Mouse (Mus musculus) megakaryocyte, embryonic 14.5 days (primary cell): ENCODE results near the gene Mmp15. TPM values are rescaled to one million over a fixed set of nuclear protein-coding genes. Genes with fewer than 3 reads are reported as not detected.

Experiments used
- H3K27me3 ChIP-seq: replicated peaks from 2 replicates; pipeline ENCODE3; 2012; ENCODE audit warnings: inconsistent platforms
- H3K36me3 ChIP-seq: replicated peaks from 2 replicates; pipeline ENCODE3; 2012; ENCODE audit warnings: low read length, inconsistent platforms, mixed read lengths
- H3K4me1 ChIP-seq: 2 replicates; pipeline ENCODE4 v1.6.1; 2012; ENCODE audit warnings: inconsistent platforms
- H3K4me3 ChIP-seq: replicated peaks from 2 replicates; pipeline ENCODE3; 2012; ENCODE audit warnings: moderate library complexity, mild to moderate bottlenecking, inconsistent platforms
- H3K9me3 ChIP-seq: 2 replicates; pipeline ENCODE4 v1.6.1; 2012; ENCODE audit warnings: inconsistent platforms
- FLI1 ChIP-seq: IDR thresholded peaks from 2 replicates; pipeline ENCODE4 v1.6.1; 2012; ENCODE audit warnings: low read length, inconsistent platforms, mixed read lengths
- GATA1 ChIP-seq: IDR thresholded peaks from 3 replicates; pipeline ENCODE4 v1.6.1; 2012; ENCODE audit warnings: mixed read lengths, low read length, inconsistent platforms, borderline replicate concordance
- polyA plus RNA-seq: library from polyadenylated mRNA; stranded (reverse); fragments of >175 nt; gene quantifications from 2 replicates; pipeline ENCODE4 v1.2.3, GENCODE M21; 2012; ENCODE audit warnings: low replicate concordance; ENCODE audit not compliant: insufficient read depth

The Mmp15 gene
- polyA plus RNA-seq, 1 experiment: 0.27 TPM

DNA sequence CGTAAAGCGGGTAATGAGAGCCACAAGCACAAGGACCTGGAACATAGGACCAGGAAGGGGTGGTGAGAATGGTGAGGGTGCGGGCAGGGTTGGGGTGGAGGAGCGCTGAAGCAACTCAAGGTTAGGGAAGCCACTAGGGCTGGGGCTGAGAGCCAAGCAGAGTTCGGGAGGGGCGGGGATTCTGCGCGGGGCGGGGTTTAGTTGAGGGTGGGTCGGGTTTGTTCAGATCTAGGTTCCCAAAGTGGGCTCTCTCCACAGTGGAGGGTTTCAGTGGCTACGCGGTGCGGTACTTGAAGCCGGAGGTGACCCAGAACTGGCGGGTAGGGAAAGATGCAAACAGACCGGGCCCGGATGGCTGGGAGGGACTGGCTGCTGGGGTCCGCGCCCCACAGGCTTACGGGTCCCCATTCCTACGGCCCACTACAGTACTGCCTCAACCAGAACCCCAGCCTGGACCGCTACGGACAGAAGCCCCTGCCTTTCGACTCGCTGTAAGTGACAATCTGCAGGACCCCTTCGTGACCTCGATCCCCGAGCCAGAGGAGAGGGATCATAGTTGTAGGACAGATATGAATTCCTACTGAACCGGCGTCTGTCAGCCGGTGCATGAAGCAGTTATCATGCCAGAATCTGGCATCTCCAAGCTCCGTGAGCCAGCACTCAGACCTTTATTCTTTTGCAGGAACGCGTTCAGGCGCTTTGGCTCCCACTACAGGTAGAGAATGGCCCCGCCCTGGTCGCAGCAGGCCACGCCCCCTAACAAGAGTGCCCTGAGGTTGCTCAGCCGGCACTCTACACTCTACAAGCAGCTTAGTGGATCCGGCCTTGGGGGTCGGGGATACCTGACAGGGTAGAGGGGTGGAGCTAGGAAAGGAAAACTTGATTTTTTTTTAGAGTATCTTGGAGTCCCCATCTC, 31.6 kb upstream of the Mmp15 start:
- peak overlapping the region; percentile 88 for H3K4me3 ChIP-seq

DNA sequence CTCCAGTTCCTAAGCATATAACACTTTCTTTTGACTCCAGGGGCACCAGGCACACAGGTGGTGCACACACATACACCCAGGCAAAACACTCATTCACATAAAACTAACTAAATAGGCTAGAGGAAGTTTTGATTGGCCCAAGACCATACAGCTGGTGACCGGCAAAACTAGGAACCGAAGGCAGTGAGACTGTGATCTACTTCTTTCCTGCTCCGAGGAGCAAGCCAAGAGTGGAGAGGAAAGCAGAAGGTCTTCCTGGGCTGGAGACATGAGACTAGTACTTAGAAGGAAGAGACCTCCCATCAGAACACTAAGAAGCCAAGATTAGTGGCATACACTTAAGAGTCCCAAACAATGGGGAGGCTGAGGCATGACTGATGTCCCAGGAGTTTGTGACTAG, 28.9 kb upstream of the Mmp15 start:
- peaks cover 42% of the 10 kb centered on the region for H3K27me3 ChIP-seq
- peaks cover 49% of the 10 kb centered on the region for H3K4me1 ChIP-seq
- TF ChIP-seq FLI1 (no peak), GATA1 (no peak)
- H3K9me3 ChIP-seq: peaks cover 7% of the 10 kb centered on the region
- H3K36me3 ChIP-seq: peaks cover 45% of the 10 kb centered on the region
- H3K4me3 ChIP-seq: no peak overlapping the region

More for the DNA sequence above, 31.6 kb upstream of the Mmp15 start:
- Histone ChIP-seq H3K4me1 (peaks cover 28% of the 10 kb centered on the region), H3K9me3 (peaks cover 14% of the 10 kb centered on the region), H3K27me3 (peaks cover 51% of the 10 kb centered on the region), H3K36me3 (peaks cover 18% of the 10 kb centered on the region)
- TF ChIP-seq GATA1: no peak
- no peak for TF ChIP-seq FLI1

DNA sequence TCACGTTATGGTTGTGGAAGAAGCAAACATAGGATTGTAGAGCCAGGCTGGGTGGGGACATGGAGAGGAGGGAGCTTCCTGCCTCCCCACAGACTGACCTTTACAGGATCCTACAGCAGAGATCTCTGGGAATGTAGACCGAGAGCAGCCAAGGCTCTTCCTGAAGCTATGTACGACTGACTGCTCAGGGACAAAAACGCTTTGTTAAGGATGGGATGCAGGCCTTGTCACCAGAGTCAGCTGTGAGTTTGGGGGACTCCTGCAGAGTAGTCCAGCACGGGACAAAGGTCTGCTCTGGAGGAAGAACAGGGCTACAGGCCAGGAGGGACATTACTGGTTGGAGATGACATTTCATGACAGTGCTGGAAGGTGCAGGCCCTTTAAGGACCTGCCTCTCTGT, 27.4 kb upstream of the Mmp15 start:
- Histone ChIP-seq H3K27me3 (peaks cover 33% of the 10 kb centered on the region), H3K4me3 (no peak overlapping the region), H3K9me3 (0 out of 2 replicates have a peak, but pooled peaks cover 9% of the 10 kb centered on the region), H3K4me1 (peaks cover 57% of the 10 kb centered on the region), H3K36me3 (peaks cover 60% of the 10 kb centered on the region)
- no peak for TF ChIP-seq GATA1
- TF ChIP-seq FLI1: no peak

DNA sequence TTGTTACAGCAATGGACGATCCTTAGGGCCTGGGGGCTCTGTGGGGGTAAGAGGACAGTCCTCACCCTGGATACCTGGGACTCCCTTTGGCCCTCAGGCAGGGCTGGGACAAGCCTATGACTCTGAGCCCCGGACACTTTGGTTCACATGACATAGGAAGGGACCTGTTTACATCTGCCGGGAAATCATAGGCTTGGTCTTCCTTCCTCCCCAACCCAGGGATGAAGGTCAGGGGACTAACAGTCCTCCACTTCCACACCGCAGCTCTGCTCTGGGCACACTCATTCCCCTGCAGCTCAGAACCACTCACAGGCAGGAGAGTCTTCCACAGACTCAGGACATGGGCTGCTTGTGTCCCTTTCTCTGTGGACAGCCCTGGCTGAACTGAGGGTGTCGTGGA, 25.2 kb upstream of the Mmp15 start:
- Histone ChIP-seq H3K36me3 (peaks cover 66% of the 10 kb centered on the region), H3K4me1 (peaks cover 54% of the 10 kb centered on the region), H3K9me3 (0 out of 2 replicates have a peak, but pooled peaks cover 6% of the 10 kb centered on the region), H3K4me3 (no peak overlapping the region), H3K27me3 (peaks cover 12% of the 10 kb centered on the region)
- TF ChIP-seq GATA1: no peak
- TF ChIP-seq FLI1: no peak

DNA sequence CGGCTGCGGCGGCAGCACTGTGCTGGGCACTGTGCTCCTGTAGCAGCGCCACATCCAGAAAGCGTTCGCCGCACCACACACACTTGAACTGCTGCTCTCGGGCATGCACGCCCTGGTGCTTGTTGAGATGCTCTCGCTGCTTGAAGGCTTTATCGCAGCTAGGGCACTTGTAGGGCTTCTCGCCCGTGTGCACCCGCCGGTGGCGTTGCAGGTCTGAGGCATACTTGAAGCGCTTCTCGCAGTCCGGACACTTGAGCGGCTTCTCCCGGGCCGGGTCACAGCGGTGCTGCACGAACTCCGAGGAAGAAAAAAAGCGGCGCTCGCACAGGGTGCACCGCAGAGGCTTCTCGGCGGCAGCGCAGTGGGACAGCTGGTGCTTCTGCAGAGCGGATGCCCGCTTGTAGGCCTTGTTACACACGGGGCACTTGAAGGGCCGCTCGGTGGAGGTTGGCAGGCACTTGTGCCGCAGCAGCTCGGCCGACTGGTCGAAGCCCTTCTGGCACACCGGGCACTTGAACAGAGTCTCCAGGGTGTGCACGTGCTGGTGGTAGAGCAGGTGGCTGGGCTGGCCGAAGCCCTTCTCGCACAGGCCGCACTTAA, 24.1 kb upstream of the Mmp15 start:
- H3K36me3 ChIP-seq: peaks cover 67% of the 10 kb centered on the region
- 0 out of 2 replicates have a peak, but pooled peaks cover 6% of the 10 kb centered on the region for H3K9me3 ChIP-seq
- peaks cover 61% of the 10 kb centered on the region for H3K4me1 ChIP-seq
- H3K4me3 ChIP-seq: peak overlapping the region; percentile 33
- TF ChIP-seq GATA1 (no peak), FLI1 (no peak)
- H3K27me3 ChIP-seq: peaks cover 3% of the 10 kb centered on the region

DNA sequence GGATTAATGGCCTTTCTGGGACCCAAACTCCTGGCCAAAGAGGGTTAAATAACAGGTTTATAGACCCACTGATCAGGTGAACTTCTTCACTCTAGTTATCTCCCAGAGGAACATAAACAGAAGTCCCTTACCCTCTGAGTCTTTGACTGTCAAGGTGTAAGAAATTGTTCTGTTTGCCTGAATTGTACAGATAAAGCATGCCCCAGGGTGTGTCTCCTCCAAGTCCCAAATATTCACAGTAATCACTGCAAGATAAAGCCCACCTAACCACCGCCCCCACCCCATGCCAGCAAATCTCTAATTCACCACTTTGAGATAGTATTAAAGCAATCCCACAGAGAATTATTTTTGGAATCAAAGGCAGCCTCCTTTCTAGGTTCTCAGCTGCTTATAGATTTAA, 21.7 kb upstream of the Mmp15 start:
- Histone ChIP-seq H3K9me3 (0 out of 2 replicates have a peak, but pooled peaks cover 6% of the 10 kb centered on the region), H3K4me1 (peaks cover 64% of the 10 kb centered on the region), H3K36me3 (peaks cover 71% of the 10 kb centered on the region), H3K4me3 (peak overlapping the region; percentile 98), H3K27me3 (no peaks in the 10 kb centered on the region)
- no peak for TF ChIP-seq GATA1

DNA sequence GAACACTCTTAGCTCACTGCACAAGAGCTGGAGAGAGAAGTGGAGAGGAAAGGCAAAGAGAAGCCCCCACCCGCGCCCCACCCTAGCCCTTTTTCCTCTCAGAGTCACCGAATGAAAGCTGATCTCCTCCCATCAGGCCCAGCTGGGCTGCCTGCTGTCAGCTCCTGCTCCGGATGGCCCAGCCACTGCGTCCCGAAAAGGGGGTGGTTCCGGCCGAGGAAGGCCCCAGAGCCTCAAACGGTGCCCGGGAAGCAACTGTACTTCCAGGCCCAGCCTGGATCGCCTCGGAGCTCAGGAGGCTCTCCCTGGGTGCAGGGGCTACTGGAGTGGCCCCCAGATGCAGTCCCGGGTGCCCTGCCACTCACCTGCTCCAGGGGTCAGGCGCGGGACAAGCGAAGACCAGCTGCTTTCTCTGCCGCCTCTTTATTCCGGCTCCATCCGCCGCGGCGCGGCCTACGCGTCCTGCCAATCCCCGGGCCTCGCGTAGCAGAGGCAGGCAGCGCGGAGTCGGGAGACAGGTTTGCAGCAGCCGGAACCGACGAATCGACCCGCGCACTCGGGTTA, 20.8 kb upstream of the Mmp15 start:
- Histone ChIP-seq H3K4me3 (peak overlapping the region; percentile 98), H3K27me3 (no peaks in the 10 kb centered on the region), H3K4me1 (peaks cover 63% of the 10 kb centered on the region), H3K36me3 (peaks cover 71% of the 10 kb centered on the region), H3K9me3 (0 out of 2 replicates have a peak, but pooled peaks cover 6% of the 10 kb centered on the region)
- TF ChIP-seq FLI1 (no peak), GATA1 (no peak)

DNA sequence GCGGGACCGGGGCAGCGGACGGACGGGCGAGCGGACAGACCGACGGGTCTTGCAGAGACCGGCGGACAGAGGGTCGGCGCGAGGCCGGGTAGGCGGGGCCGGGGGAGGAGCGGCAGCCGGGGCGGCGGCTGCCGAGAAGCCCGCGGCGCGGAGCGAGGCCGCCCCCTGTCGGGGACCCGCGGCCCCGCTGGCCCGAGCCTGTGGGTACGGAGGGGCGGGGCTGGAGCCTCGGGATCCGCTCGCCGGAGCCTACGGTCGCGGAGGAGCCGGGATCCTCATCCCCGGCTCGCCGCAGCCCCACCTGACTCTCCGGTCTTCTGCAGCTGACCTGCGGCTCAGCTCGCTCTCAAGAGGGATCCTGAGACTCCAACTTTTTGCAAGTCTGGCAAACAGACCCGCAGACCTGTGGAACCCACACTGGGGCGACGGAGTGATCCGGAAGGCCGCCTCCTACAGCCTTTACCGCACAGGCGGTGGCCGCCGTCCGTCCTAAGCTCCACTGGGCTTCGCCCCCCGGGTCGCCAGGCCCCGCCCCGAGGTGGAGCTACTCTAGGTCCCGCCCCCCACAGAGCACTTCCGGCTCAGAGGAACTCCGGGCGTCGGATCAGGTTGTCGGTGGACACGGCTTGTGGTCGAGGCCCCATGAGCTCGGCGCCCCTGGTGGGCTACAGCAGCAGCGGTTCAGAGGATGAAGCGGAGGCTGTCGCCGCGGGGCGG, 20.2 kb upstream of the Mmp15 start, which contains the start of the genes Zfp319 and Usb1:
TSS of gene Zfp319 (minus strand) at position 231 of the 717 bp plus-strand sequence.
TSS of gene Usb1 (plus strand) at position 565 of the 717 bp plus-strand sequence.
- Histone ChIP-seq H3K9me3 (0 out of 2 replicates have a peak, but pooled peaks cover 6% of the 10 kb centered on the region), H3K4me1 (peaks cover 56% of the 10 kb centered on the region), H3K27me3 (no peaks in the 10 kb centered on the region), H3K4me3 (peak within 1 kb of the TSS; percentile 98), H3K36me3 (peaks cover 71% of the 10 kb centered on the region)
- TF ChIP-seq FLI1: no peak
- no peak for TF ChIP-seq GATA1
